Mouse (Mus musculus) kidney, adult 2 months (tissue): ENCODE data around the gene Disc1. TPM values are rescaled to one million over a fixed set of nuclear protein-coding genes. Genes with fewer than 3 reads are reported as not detected.

Source experiments
- DNase-seq: peaks from one replicate; pipeline ENCODE4 v3.0.0; 2021
- H3K27ac ChIP-seq: fragments of 200-500 bp; 2 replicates; pipeline ENCODE4 v1.5.1; 2012; ENCODE audit warnings: low read depth, low read length, control low read depth, inconsistent platforms; ENCODE audit not compliant: insufficient read depth
- H3K27me3 ChIP-seq: fragments of 200-500 bp; replicated peaks from 2 replicates; pipeline ENCODE4 v1.6.1; 2012; ENCODE audit warnings: mild to moderate bottlenecking, moderate library complexity, low read length, inconsistent platforms; ENCODE audit not compliant: control insufficient read depth, insufficient read depth
- H3K36me3 ChIP-seq: fragments of 200-500 bp; 2 replicates; pipeline ENCODE4 v1.6.1; 2012; ENCODE audit warnings: mild to moderate bottlenecking, moderate library complexity, low read length, inconsistent platforms; ENCODE audit not compliant: control insufficient read depth, insufficient read depth
- H3K4me1 ChIP-seq: fragments of 200-500 bp; 2 replicates; pipeline ENCODE4 v1.6.1; 2011; ENCODE audit warnings: low read length; ENCODE audit not compliant: control insufficient read depth, insufficient read depth
- H3K4me3 ChIP-seq: fragments of 200-500 bp; 2 replicates; pipeline ENCODE4 v1.5.1; 2011; ENCODE audit warnings: mild to moderate bottlenecking, low read depth, low read length, control low read depth; ENCODE audit not compliant: insufficient read depth
- CTCF ChIP-seq: fragments of 200-500 bp; conservative IDR thresholded peaks from 2 replicates; pipeline ENCODE4 v1.5.1; 2011; ENCODE audit warnings: low read depth, mild to moderate bottlenecking, control low read depth, low read length, moderate library complexity, mixed read lengths; ENCODE audit not compliant: insufficient read depth, insufficient read length
- POLR2A ChIP-seq: fragments of 200-500 bp; IDR thresholded peaks from one replicate; pipeline ENCODE4 v1.6.1; 2011; ENCODE audit warnings: low read depth, low read length, control low read depth
- WGBS: fragments of 180-500 bp; shearing (Covaris S2); methylation state at CpG from one replicate; pipeline ENCODE4 v1.1.7; 2018; 5-methylcytosine and 5-hydroxymethylcytosine counted together
- polyA plus RNA-seq: library from polyadenylated mRNA; depleted of rRNA; stranded (reverse); fragments of >200 nt; gene quantifications from 2 replicates; pipeline ENCODE4 v1.2.3, GENCODE M21; 2012

Gene Disc1
- polyA plus RNA-seq, 1 experiment, result 0.58 TPM

DNA sequence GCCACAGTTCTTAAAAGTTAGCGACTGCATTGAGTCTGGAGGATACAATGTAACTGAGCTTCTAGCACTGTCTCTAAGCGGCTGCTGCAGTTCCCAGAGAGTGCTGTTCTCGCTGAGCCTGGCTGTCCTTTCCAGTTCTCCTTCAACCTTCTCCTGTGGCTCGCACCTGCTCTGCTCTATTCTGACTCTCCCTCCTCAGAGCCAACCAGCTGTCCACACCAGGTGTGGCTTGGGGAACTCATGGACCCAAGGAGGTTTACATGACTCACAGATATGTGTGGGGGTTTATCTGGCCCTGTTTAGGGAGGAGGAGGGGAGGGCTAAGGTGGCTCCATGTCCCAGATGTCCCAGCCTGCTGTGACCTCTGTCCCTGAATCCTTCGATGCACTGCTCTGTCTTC, 217.4 kb downstream of the Disc1 start:
- TF ChIP-seq CTCF, result no peak
- TF ChIP-seq POLR2A, result no peak
- Histone ChIP-seq H3K27me3 (no peaks in the 10 kb centered on the region), H3K36me3 (no peaks in the 10 kb centered on the region), H3K27ac (0 out of 2 replicates have a peak overlapping the region, but pooled peaks have one; percentile 3), H3K4me1 (no peaks in the 10 kb centered on the region), H3K4me3 (no peak overlapping the region)
- WGBS, result 74% methylated on average over 5 of the region's 5 CpGs
- no peak for DNase-seq

GRCm38 (mm10) chr8:125272089-125272866, 218.3 kb downstream of the Disc1 start:
- 72% methylated on average over 13 of the region's 13 CpGs for WGBS
- TF ChIP-seq POLR2A, result no peak
- no peak for TF ChIP-seq CTCF
- no peaks in the 10 kb centered on the region for H3K27me3 ChIP-seq
- DNase-seq, result peak; percentile 52
- H3K27ac ChIP-seq, result peak overlapping the region; percentile 86; the same call in 1 of the 2 replicates
- H3K4me3 ChIP-seq, result no peak overlapping the region
- H3K4me1 ChIP-seq, result no peaks in the 10 kb centered on the region
- H3K36me3 ChIP-seq, result no peaks in the 10 kb centered on the region

GRCm38 (mm10) chr8:125277071-125277682, 223.2 kb downstream of the Disc1 start:
- H3K4me3 ChIP-seq, result no peak overlapping the region
- H3K36me3 ChIP-seq, result no peaks in the 10 kb centered on the region
- H3K4me1 ChIP-seq, result no peaks in the 10 kb centered on the region
- no peak for DNase-seq
- TF ChIP-seq CTCF, result no peak
- WGBS, result 42% methylated on average over 11 of the region's 11 CpGs
- H3K27me3 ChIP-seq, result no peaks in the 10 kb centered on the region
- no peak overlapping the region for H3K27ac ChIP-seq

DNA sequence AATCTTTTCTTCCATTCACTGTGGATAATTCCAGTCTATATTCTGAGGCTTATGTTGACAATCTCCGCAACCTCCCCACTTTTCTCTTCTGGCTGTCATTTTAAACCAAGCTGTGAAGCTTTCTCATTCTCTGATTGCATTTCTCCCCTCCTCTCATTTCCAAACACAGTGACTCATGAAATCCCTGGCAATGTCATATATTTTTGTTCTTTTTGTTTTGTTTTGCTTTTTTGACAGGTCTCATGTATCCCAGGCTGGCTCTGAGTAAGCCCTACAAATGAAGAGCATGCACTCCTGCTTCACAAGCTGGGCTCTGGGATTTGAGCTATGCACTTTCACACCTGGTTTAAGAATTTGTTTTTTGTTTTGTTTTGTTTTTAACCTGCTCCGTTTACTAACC, 225.2 kb downstream of the Disc1 start:
- DNase-seq, result no peak
- Histone ChIP-seq H3K27ac (no peak overlapping the region), H3K4me1 (no peaks in the 10 kb centered on the region), H3K27me3 (no peaks in the 10 kb centered on the region), H3K36me3 (no peaks in the 10 kb centered on the region), H3K4me3 (no peak overlapping the region)
- 97% methylated on average over 2 of the region's 2 CpGs for WGBS
- TF ChIP-seq POLR2A (no peak), CTCF (no peak)

DNA sequence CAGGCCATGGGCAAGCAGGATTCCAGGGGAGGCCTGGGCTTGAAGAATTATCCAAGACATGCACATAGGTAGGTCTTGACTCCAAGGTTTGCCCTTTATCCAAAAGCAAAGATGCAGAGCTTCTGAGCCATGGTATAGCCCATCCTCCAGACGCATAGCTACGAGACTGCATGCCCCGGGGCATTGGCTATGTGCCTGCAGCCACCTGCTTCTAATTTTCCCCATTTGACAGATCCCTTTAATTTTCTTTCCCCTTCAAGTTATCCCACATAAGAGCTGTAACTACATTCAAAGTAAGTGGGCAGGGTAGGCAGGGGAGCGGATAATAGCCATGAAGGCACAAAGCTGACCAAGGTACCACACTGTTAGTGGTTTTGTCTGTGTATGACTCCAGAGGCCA, 225.9 kb downstream of the Disc1 start:
- TF ChIP-seq POLR2A, result no peak
- no peak for TF ChIP-seq CTCF
- no peak overlapping the region for H3K4me3 ChIP-seq
- DNase-seq, result no peak
- no peaks in the 10 kb centered on the region for H3K4me1 ChIP-seq
- H3K27me3 ChIP-seq, result no peaks in the 10 kb centered on the region
- H3K27ac ChIP-seq, result no peak overlapping the region
- 84% methylated on average over 4 of the region's 4 CpGs for WGBS
- H3K36me3 ChIP-seq, result no peaks in the 10 kb centered on the region

GRCm38 (mm10) chr8:125282531-125282930, 228.5 kb downstream of the Disc1 start:
- Histone ChIP-seq H3K36me3 (no peaks in the 10 kb centered on the region), H3K27ac (no peak overlapping the region), H3K4me3 (no peak overlapping the region), H3K27me3 (no peaks in the 10 kb centered on the region), H3K4me1 (no peaks in the 10 kb centered on the region)
- TF ChIP-seq POLR2A, result no peak
- no peak for TF ChIP-seq CTCF
- 46% methylated on average over 7 of the region's 7 CpGs for WGBS
- DNase-seq, result no peak

- WGBS, result 82% methylated on average over 6 of the region's 6 CpGs
- no peaks in the 10 kb centered on the region for H3K4me1 ChIP-seq
- DNase-seq, result no peak
- TF ChIP-seq POLR2A (no peak), CTCF (no peak)
- H3K27ac ChIP-seq, result no peak overlapping the region
- no peaks in the 10 kb centered on the region for H3K36me3 ChIP-seq
- H3K27me3 ChIP-seq, result no peaks in the 10 kb centered on the region
- H3K4me3 ChIP-seq, result no peak overlapping the region
Measured at GRCm38 (mm10) chr8:125283542-125283941, 229.5 kb downstream of the Disc1 start.

DNA sequence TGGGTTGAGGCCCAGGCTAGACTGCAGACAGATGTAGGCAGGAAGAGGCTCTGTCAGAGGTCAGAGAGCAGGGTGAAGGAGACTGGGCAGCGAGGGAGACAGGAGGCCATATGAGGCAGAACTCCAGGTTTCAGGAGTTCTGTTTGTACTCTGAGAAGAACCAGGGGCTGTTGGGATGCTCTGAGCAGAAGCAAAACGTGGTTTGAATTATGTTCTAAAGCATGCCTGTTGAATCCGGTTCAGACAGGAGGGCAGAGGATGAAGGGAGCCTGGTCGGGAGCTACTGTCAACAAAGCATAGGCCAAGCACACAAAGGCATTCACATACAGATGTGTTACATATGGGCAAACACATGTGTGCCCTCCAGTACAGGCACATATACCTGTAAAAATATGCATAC, 230.9 kb downstream of the Disc1 start:
- TF ChIP-seq CTCF, result no peak
- TF ChIP-seq POLR2A, result no peak
- WGBS, result 80% methylated on average over 4 of the region's 4 CpGs
- Histone ChIP-seq H3K4me1 (no peaks in the 10 kb centered on the region), H3K27me3 (no peaks in the 10 kb centered on the region), H3K27ac (no peak overlapping the region), H3K36me3 (no peaks in the 10 kb centered on the region), H3K4me3 (no peak overlapping the region)
- no peak for DNase-seq
